Mouse (Mus musculus) erythroblast, adult 5-6 weeks (primary cell): Measurements from ENCODE around the gene Rp9. TPM values are rescaled to one million over a fixed set of nuclear protein-coding genes. Genes with fewer than 3 reads are reported as not detected.

Experiments
- ATAC-seq: replicated peaks from 2 replicates; pipeline ENCODE4 v1.8.0; 2016; ENCODE audit warnings: moderate number of reproducible peaks, mild to moderate bottlenecking, moderate TSS enrichment, inconsistent platforms; ENCODE audit not compliant: poor library complexity, low FRiP score, severe bottlenecking
- total RNA-seq, 2 experiments: library from RNA; stranded (forward) in 1 of 2; stranded (reverse) in 1 of 2; fragments of 150-400 nt in 1 of 2; fragments of 200-764, 138-1000 nt in 1 of 2; gene quantifications; 2 replicates each; pipeline versions ENCODE4 v1.2.3 to v1.2.4; 2015 to 2017; ENCODE audit warnings: low replicate concordance in 2 of 2

Rp9 gene
- total RNA-seq, 2 experiments from 2014 or later: 24.4 to 39.6 TPM

DNA sequence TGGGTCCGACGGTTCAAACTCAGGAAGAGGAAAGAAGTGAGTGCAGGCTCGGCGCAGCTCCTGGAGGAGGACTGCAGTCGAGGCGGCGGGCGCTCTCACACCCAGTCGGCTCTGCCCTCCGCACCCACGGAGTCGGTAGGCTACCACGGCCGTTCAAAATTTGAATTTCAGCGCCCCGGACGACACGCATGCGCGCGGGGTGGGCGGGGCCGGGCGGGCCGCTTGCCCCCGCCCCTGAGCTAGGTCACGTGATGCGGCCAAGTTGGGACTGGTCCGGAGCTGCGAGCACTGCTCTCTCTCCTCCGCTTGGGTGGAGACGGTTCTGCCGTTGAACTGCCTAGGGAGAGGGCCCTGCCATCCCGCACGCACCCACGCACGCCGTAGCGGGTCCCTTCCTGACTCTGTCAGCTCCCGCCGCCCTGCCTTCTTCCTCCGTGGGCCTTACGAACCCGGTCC is 80.5 kb downstream of the Rp9 start, which contains the start of gene Anln:
TSS of gene Anln (minus strand) at position 168 of the 456 bp plus-strand sequence.
- ATAC-seq: peak; percentile 89

DNA sequence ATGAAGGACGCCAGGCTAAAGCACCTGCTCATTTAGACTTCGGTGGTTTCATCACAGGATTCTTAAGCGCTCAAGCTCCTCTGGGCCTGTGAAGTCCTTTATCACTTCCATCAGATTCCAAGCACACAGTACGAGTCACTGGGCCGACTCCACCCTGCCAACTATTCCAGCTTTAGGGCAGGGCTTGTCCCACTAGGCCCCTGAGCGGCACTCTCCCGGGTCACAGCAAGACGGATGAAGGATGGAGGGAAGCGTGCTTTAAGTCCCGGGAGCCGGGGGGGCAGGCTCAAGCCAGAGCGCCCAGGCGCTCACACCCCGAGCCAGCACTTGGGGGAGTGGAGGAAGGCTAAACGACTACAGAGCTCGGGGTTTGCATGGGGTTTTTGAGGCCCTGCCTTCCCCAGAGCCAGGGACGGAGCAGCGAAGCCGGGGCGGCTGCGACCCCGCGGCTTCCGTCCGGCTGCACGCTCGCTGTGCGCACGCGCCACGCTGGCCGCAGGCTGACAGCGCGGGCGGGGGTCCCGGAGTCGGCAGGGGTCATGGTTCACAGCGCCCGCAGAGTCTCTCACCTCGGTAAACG is 81.1 kb downstream of the Rp9 start:
- ATAC-seq: peak; percentile 79

DNA sequence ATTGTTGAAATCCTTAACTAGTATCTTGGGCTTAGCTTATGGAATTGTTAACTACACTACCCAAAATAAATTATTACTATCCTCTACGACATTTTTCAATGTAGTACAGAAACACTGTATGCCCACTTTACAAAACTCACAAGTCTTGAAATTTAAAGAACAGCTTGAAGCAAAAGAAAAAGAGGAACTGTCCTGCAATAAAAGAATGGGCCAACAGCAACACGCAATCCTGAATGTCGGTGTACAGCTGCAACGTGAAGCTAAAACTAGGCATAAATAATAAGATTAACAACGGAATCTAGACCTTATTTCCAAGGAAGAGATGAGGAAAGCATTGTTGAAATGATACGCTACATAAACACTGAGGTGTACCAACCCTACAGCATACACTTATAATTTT is 81.6 kb downstream of the Rp9 start:
- no peak for ATAC-seq

DNA sequence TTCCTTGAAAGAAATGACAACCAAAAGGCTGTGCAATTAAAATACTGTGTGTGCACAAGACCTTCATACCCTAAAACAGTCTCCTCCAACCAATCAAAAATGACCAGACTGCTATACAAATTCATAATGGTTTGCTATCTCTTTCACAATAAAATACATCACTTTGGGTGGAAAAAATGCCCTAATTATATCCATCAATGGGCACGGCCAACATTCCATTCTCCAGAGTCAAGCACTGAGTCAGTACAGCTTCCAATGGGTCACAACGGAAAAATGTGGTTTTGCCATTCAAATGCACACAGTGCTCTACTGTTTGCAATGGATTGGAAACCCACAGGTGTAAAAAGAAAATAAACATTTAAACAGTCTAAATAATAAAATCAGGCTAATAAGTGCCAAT is 83.7 kb downstream of the Rp9 start:
- ATAC-seq: no peak

DNA sequence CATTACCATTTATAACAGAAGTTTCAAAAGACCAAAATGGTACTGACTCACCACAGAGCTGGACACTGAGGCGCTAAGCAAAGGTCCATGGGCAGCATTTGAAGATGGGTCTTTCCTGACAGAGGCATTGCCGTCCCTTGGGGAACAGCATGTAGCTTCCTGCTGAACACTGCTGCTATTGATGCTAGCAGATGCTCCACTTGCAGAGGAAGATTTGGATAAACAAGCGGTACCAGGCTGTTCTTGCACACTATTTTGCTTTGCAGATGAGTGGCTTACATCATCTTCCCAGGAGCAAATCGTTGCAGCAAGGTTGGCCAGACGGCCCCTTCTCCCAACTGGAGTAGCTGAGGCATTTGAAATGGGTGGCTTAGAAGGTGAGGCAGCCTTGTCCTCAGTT is 93.5 kb downstream of the Rp9 start:
- no peak for ATAC-seq

DNA sequence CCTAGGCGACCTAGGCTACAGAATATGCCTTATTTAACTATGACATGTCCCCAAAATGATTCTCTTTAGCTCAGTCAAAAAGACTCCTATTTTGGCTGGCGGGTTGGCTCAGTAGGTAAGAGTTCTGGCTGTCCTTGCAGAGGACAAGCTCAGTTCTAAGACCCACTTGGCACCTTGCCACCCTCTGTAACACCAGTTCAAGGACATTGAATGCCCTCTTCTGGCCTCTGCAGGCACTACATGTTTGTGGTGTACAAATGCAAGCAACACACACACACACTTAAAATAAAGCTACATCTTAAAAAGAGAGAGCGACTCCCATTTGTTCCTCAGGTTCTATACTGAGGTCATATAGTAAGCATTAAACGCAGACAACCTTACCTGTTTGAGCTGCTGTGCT is 96.8 kb downstream of the Rp9 start:
- ATAC-seq: 0 out of 2 replicates have a peak, but pooled peaks have one; percentile 51

DNA sequence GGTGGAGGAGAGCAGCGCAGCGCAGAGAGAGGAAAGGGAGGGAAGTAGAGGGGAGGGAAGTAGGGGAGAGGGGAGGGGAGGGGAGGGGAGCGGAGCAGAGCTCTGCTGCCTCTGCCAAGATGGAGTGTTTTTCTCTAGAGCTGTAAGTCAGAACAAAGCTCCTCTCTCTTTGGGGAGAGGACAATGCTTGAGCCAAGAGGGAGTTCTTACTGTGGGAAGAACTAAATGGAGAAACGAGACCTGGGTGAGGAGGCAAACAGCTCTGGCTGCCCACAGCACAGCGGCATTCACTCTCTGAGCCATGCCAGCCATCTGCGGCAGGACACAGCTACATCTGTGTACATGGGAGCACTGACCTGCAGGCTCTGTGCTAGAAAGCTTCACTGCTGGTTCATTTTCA is 101.5 kb downstream of the Rp9 start:
- ATAC-seq: no peak

DNA sequence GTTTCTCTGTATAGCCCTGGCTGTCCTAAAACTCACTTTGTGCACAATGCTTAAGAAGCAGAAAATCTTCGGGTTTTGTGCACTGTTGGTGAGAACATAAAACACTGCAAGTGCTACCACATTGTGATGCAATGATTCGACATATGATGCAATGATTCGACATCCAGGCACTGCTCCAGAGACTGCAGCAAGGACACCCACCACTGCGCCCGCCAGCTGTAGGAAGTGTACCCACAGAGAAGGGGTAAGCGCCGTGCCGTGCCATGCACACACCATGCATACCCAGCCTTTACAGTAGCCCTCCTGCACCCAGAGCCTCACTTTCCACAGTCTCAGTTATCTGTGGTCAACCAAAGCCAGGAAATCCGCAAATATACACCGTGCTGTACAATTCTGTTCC is 102.9 kb downstream of the Rp9 start:
- no peak for ATAC-seq

DNA sequence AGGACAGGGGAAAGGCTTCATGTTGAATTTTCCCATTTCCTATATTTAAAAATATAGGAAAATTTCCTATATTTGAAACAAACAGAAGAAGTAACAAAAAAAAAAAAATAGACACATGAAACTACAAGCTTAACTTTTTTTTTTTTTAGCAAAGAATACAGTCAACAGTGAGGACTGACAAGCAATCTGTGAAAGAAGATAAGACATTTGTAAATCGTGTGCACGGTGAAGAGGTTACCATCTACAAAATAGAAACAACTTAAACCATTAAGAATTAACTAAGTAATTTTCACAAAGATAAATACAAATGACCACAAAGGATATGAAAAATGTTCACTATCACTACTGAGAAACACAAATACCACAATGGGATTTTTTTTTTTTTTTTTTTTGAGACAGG is 103.3 kb downstream of the Rp9 start:
- no peak for ATAC-seq

Other genes with a start within 250 kb of the Rp9 start
- gene Zfp809, start 244.0 kb downstream of the Rp9 start, total RNA-seq (2015; ENCODE audit: low replicate concordance): 6.5 and 25.4 TPM in 2 replicates
- 11.0 and 14.8 TPM in 2 replicates for gene Zfp809, start 244.0 kb downstream of the Rp9 start, total RNA-seq (2017; ENCODE audit: low replicate concordance)
- 0.96 and 4.0 TPM in 2 replicates for gene Zfp599, start 209.8 kb downstream of the Rp9 start, total RNA-seq (2015; ENCODE audit: low replicate concordance)
- 0.17 TPM in 1 of 2 replicates, not detected in the other for gene Zfp599, start 209.8 kb downstream of the Rp9 start, total RNA-seq (2017; ENCODE audit: low replicate concordance)
- 0.63 and 4.0 TPM in 2 replicates for gene Zfp810, start 162.1 kb downstream of the Rp9 start, total RNA-seq (2015; ENCODE audit: low replicate concordance)
- 0.43 and 3.2 TPM in 2 replicates for gene Zfp810, start 162.1 kb downstream of the Rp9 start, total RNA-seq (2017; ENCODE audit: low replicate concordance)
- gene Anln, start 80.6 kb downstream of the Rp9 start, total RNA-seq (2015; ENCODE audit: low replicate concordance): 43.7 and 47.1 TPM in 2 replicates
- 35.8 and 68.9 TPM in 2 replicates for gene Anln, start 80.6 kb downstream of the Rp9 start, total RNA-seq (2017; ENCODE audit: low replicate concordance)
- 1.5 and 2.3 TPM in 2 replicates for gene 9530077C05Rik, start 58.2 kb downstream of the Rp9 start, total RNA-seq (2015; ENCODE audit: low replicate concordance)
- 1.1 and 2.0 TPM in 2 replicates for gene 9530077C05Rik, start 58.2 kb downstream of the Rp9 start, total RNA-seq (2017; ENCODE audit: low replicate concordance)
- gene Gm17545, start 15.5 kb downstream of the Rp9 start, total RNA-seq (2015; ENCODE audit: low replicate concordance): not detected in 2 replicates
- not detected in 2 replicates for gene Gm17545, start 15.5 kb downstream of the Rp9 start, total RNA-seq (2017; ENCODE audit: low replicate concordance)
- 5.0 and 13.8 TPM in 2 replicates for gene Bbs9, start 6.0 kb upstream of the Rp9 start, total RNA-seq (2015; ENCODE audit: low replicate concordance)
- gene Bbs9, start 6.0 kb upstream of the Rp9 start, total RNA-seq (2017; ENCODE audit: low replicate concordance): 5.3 and 9.2 TPM in 2 replicates